Mouse (Mus musculus) lung, postnatal 0 days (tissue): ENCODE results near the gene Rgs3. TPM values are rescaled to one million over a fixed set of nuclear protein-coding genes. Genes with fewer than 3 reads are reported as not detected.

Experiments
- ATAC-seq: fragments of 200-750 bp; cut with Nextera tagmentation; 2 replicates; pipeline ENCODE4 v1.8.0; 2017; ENCODE audit warnings: moderate library complexity
- DNase-seq: peaks from one replicate; pipeline ENCODE4 v3.0.0-alpha.2; 2016; ENCODE audit warnings: low spot score
- H3K27ac ChIP-seq: fragments of 300-500 bp; sonication (generic); 2 replicates; pipeline ENCODE4 v1.5.1; 2014; ENCODE audit warnings: antibody characterized with exemption, mild to moderate bottlenecking, low read length, mixed read lengths
- H3K27me3 ChIP-seq: fragments of 300-500 bp; sonication (generic); replicated peaks from 2 replicates; pipeline ENCODE4 v1.6.1; 2014; ENCODE audit warnings: low read length, mixed read lengths; ENCODE audit not compliant: insufficient read depth
- H3K36me3 ChIP-seq: fragments of 300-500 bp; sonication (generic); 2 replicates; pipeline ENCODE4 v1.6.1; 2014; ENCODE audit warnings: low read length, mixed read lengths; ENCODE audit not compliant: insufficient read depth
- H3K4me1 ChIP-seq: fragments of 300-500 bp; sonication (generic); 2 replicates; pipeline ENCODE4 v1.6.1; 2014; ENCODE audit warnings: antibody characterized with exemption, low read depth, low read length, mixed read lengths; ENCODE audit not compliant: insufficient read depth
- H3K4me2 ChIP-seq: fragments of 300-500 bp; sonication (generic); replicated peaks from 2 replicates; pipeline ENCODE4 v1.6.1; 2014; ENCODE audit warnings: low read depth, mild to moderate bottlenecking, low read length, moderate library complexity, mixed read lengths
- H3K4me3 ChIP-seq: fragments of 300-500 bp; sonication (generic); 2 replicates; pipeline ENCODE4 v1.5.1; 2014; ENCODE audit warnings: low read depth, low read length
- H3K9ac ChIP-seq: fragments of 300-500 bp; sonication (generic); replicated peaks from 2 replicates; pipeline ENCODE4 v1.6.1; 2014; ENCODE audit warnings: low read depth, mild to moderate bottlenecking
- H3K9me3 ChIP-seq: fragments of 300-500 bp; sonication (generic); 2 replicates; pipeline ENCODE4 v1.6.1; 2016; ENCODE audit warnings: low read length, mixed read lengths
- CTCF ChIP-seq: IDR thresholded peaks from 2 replicates; pipeline ENCODE4 v1.5.1; 2016; ENCODE audit warnings: antibody characterized with exemption, mild to moderate bottlenecking
- EP300 ChIP-seq: IDR thresholded peaks from 2 replicates; pipeline ENCODE4 v1.6.1; 2016; ENCODE audit warnings: antibody characterized with exemption, mild to moderate bottlenecking, control low read depth
- WGBS: fragments of 180-500 bp; shearing (Covaris S2); extraction: QIAGEN DNeasy Blood & Tissue Kit; methylation state at CpG from one replicate; pipeline ENCODE4 v1.1.7; 2014; 5-methylcytosine and 5-hydroxymethylcytosine counted together
- polyA plus RNA-seq: library from polyadenylated mRNA; unstranded; fragments of >200 nt; fragmentation: Nextera tagmentation; extraction: Ambion mirVana; gene quantifications from 2 replicates; pipeline ENCODE4 v1.2.1, GENCODE M21; 2015

Rgs3 gene
- polyA plus RNA-seq, 1 experiment from 2014 or later: 63.7 TPM

GRCm38 (mm10) chr4:62677047-62677737, 117.5 kb downstream of the Rgs3 start:
- H3K4me3 ChIP-seq: no peak overlapping the region
- 0 out of 2 replicates have a peak, but pooled peaks have one; percentile 20 for ATAC-seq
- no peaks in the 10 kb centered on the region for H3K36me3 ChIP-seq
- H3K27ac ChIP-seq: no peak overlapping the region
- no peak overlapping the region for H3K4me2 ChIP-seq
- H3K4me1 ChIP-seq: peaks cover 3% of the 10 kb centered on the region; the same call in 1 of the 2 replicates
- no peak for DNase-seq
- no peaks in the 10 kb centered on the region for H3K27me3 ChIP-seq
- 62% methylated on average over 10 of the region's 10 CpGs for WGBS
- no peaks in the 10 kb centered on the region for H3K9me3 ChIP-seq
- no peak overlapping the region for H3K9ac ChIP-seq
- TF ChIP-seq EP300: no peak
- TF ChIP-seq CTCF: no peak

GRCm38 (mm10) chr4:62679157-62679556, 119.5 kb downstream of the Rgs3 start:
- Histone ChIP-seq H3K4me1 (no peaks in the 10 kb centered on the region), H3K36me3 (no peaks in the 10 kb centered on the region), H3K4me2 (no peak overlapping the region), H3K9me3 (no peaks in the 10 kb centered on the region), H3K9ac (no peak overlapping the region), H3K27me3 (no peaks in the 10 kb centered on the region), H3K4me3 (no peak overlapping the region), H3K27ac (no peak overlapping the region)
- 84% methylated on average over 9 of the region's 9 CpGs for WGBS
- DNase-seq (no peak), ATAC-seq (no peak)
- no peak for TF ChIP-seq CTCF
- TF ChIP-seq EP300: no peak

GRCm38 (mm10) chr4:62681467-62681866, 121.8 kb downstream of the Rgs3 start:
- 59% methylated on average over 11 of the region's 11 CpGs for WGBS
- Histone ChIP-seq H3K4me1 (peaks cover 5% of the 10 kb centered on the region; the same call in 1 of the 2 replicates), H3K9me3 (no peaks in the 10 kb centered on the region), H3K27ac (no peak overlapping the region), H3K4me3 (no peak overlapping the region), H3K27me3 (no peaks in the 10 kb centered on the region), H3K36me3 (no peaks in the 10 kb centered on the region), H3K4me2 (no peak overlapping the region), H3K9ac (no peak overlapping the region)
- no peak for TF ChIP-seq EP300
- TF ChIP-seq CTCF: peak; percentile 44; the same call in 1 of the 2 replicates
- no peak for ATAC-seq
- DNase-seq: no peak

GRCm38 (mm10) chr4:62682371-62682770, 122.7 kb downstream of the Rgs3 start:
- no peaks in the 10 kb centered on the region for H3K36me3 ChIP-seq
- WGBS: 69% methylated on average over 8 of the region's 8 CpGs
- no peak overlapping the region for H3K4me3 ChIP-seq
- ATAC-seq (no peak), DNase-seq (no peak)
- H3K9me3 ChIP-seq: no peaks in the 10 kb centered on the region
- H3K27ac ChIP-seq: no peak overlapping the region
- TF ChIP-seq CTCF (no peak), EP300 (no peak)
- no peak overlapping the region for H3K9ac ChIP-seq
- H3K4me1 ChIP-seq: peaks cover 5% of the 10 kb centered on the region; the same call in 1 of the 2 replicates
- no peaks in the 10 kb centered on the region for H3K27me3 ChIP-seq
- no peak overlapping the region for H3K4me2 ChIP-seq

- Histone ChIP-seq H3K9ac (no peak overlapping the region), H3K4me1 (peaks cover 5% of the 10 kb centered on the region; the same call in 1 of the 2 replicates), H3K4me3 (no peak overlapping the region), H3K4me2 (no peak overlapping the region), H3K27ac (no peak overlapping the region), H3K36me3 (no peaks in the 10 kb centered on the region), H3K27me3 (no peaks in the 10 kb centered on the region), H3K9me3 (no peaks in the 10 kb centered on the region)
- 83% methylated on average over 6 of the region's 6 CpGs for WGBS
- no peak for TF ChIP-seq EP300
- TF ChIP-seq CTCF: no peak
- DNase-seq: no peak
- ATAC-seq: no peak
Observed at GRCm38 (mm10) chr4:62683148-62683547, 123.5 kb downstream of the Rgs3 start.

- TF ChIP-seq EP300 (no peak), CTCF (no peak)
- H3K27me3 ChIP-seq: no peaks in the 10 kb centered on the region
- no peak overlapping the region for H3K27ac ChIP-seq
- no peaks in the 10 kb centered on the region for H3K9me3 ChIP-seq
- WGBS: 68% methylated on average over 3 of the region's 3 CpGs
- no peak overlapping the region for H3K4me2 ChIP-seq
- DNase-seq: peak; percentile 87
- H3K4me3 ChIP-seq: no peak overlapping the region
- peak; percentile 82 for ATAC-seq
- no peaks in the 10 kb centered on the region for H3K36me3 ChIP-seq
- peaks cover 5% of the 10 kb centered on the region; the same call in 1 of the 2 replicates for H3K4me1 ChIP-seq
- H3K9ac ChIP-seq: no peak overlapping the region
Observed at GRCm38 (mm10) chr4:62684351-62684750, 124.7 kb downstream of the Rgs3 start.
